Mouse (Mus musculus) liver, embryonic 14 days (tissue): ENCODE data around the gene Clspn. TPM values are rescaled to one million over a fixed set of nuclear protein-coding genes. Genes with fewer than 3 reads are reported as not detected.

Source experiments
- polyA plus RNA-seq: library from polyadenylated mRNA; depleted of rRNA; stranded (reverse); fragments of >200 nt; gene quantifications from 2 replicates; pipeline ENCODE4 v1.2.3, GENCODE M21; 2012; rRNA removed

Clspn gene
- 31.1 and 33.5 TPM in 2 replicates for polyA plus RNA-seq

DNA sequence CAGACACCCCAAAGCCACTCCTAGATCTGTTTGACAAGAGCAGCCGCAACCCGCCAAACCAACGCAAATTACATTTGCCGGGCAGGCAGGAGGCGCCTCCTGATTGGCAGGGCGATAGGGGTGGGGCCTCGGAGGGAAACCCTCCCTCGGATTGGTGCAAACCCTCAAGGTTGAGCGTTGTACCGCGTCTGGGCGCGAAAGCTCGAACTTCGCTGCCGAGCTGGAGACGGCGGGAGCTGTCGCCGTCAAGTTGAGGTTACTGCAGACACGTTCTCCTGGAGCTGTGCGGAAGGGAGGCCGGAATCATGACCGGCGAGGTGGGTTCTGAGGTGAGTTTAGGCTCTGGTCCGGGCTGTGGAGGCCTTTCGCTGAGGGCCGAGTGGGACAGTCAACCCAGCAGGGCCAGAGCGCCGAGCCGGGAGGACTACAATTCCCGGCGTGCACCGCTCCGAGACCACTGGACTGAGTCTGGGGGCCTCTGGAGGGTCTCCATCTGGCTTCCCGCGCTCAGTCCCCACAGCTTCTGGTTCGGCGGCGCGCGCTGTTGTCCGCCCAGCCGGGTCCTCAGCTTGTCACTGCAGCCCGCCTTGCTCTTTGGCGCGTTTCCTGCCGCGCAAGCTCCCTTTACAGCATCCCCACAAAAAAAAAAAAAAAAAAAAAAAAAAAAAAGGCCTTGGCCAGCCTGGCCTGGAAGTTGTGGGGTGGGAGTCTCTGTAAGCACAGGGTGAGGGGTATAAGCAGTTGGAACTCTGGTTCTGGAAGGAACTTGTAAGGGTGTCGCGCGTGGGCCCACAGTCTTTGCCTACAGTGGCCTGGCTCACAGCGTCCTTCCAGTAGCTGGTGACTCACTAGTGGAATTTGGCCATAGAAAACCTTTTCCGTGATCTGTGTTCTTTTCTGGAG is at the start of gene Clspn:
Gene Clspn, plus strand, starts transcription at position 127 of the 903 bp plus-strand sequence.

DNA sequence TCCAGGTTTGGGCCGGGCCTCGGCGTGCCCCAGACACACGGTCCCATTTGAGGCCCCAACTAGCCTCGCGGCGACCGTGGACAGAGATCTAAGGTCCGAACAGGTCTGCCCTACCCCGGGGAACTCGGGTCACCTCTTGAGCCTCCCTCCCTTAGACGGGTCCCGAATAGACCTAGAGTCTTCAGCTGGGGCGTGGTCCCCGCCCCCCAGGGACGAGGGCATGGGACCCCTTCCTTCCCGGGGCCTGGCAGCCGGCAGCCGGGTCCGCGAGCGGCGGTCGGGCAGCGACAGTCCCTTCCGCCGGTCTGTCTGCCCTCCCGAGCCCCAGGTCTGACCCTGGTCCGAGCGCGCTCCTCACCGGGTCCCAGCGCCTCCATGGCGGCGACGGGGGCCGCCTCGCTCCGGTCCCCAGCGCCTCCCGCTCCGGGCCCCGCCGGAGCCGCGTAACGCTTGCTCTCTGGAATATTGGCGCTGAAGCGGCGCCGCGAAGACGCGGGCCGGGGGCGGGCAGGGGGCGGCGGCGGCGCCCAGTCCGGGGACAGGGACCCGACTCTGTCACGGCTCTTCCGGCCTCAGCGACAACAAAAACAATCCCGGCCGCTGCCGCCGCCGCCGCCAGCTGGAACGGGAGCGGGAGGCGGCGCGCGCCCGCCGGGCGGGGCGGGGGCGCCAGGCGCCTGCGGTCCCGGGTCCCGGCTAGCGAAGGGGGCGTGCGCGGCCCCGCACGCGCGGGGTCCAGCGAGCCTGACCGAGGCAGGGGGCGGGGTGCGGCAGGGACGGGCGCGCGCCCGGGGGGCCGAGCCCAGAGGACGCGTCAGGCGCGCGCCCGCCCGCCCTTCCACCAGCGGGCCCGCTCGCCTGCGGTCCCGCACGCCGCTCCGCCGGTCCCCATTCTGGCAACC is 23.7 kb upstream of the Clspn start, which contains the start of gene Ago4:
Gene Ago4, minus strand, starts transcription at position 646 of the 902 bp plus-strand sequence.

DNA sequence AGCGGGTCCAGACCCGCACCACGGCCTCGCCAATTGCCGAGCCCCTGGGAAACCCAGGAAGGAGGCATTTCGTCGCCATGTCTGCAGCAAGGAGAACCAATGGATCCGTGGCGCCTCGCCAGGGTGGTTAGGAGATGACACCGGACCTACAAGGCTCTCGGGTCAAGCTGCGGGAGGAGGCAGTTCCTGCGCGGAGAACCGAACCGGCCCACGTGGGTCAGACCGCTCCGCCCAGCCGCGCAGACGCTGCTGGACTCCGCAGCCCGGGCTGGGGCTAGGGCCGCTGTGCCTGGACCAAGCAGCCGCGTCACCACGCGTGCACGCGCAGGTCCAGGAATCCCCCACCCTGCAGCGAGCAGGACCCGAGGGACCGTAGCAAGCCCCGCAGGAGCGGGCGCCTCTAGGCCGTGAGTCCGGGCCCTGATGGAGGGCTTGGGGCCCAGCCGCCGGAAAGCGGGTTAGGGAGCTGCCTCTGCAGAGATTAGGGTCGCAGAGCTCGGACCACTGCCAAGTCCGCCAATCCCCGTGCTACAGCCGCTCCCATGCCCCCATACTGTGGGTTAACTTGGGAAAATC is 53.0 kb downstream of the Clspn start, which contains the start of gene 5730409E04Rik:
Gene 5730409E04Rik, plus strand, starts transcription at position 213 of the 576 bp plus-strand sequence.

Other genes with a start within 250 kb of the Clspn start
- 14.3 and 15.6 TPM in 2 replicates for gene Adprhl2, start 235.2 kb upstream of the Clspn start, polyA plus RNA-seq
- 0.70 and 0.89 TPM in 2 replicates for gene Tekt2, start 231.2 kb upstream of the Clspn start, polyA plus RNA-seq
- 1.3 TPM in 2 replicates for gene Ago3, start 127.4 kb upstream of the Clspn start, polyA plus RNA-seq
- gene Ago1, start 88.4 kb upstream of the Clspn start, polyA plus RNA-seq, result 3.2 and 4.3 TPM in 2 replicates
- 0.14 and 0.20 TPM in 2 replicates for gene Ago4, start 23.5 kb upstream of the Clspn start, polyA plus RNA-seq
- gene 5730409E04Rik, start 52.9 kb downstream of the Clspn start, polyA plus RNA-seq, result 0.52 and 0.54 TPM in 2 replicates
- gene Psmb2, start 120.7 kb downstream of the Clspn start, polyA plus RNA-seq, result 130 and 146 TPM in 2 replicates
- gene Tfap2e, start 179.3 kb downstream of the Clspn start, polyA plus RNA-seq, result not detected in 2 replicates
- 4.8 and 5.4 TPM in 2 replicates for gene Ncdn, start 196.5 kb downstream of the Clspn start, polyA plus RNA-seq
- gene AU040320, start 196.6 kb downstream of the Clspn start, polyA plus RNA-seq, result 5.0 and 5.2 TPM in 2 replicates